Mouse (Mus musculus) hindbrain, postnatal 0 days (tissue): ENCODE measurements at regions not wholly inside any gene's neighbourhood (a gene's known extent, or its start where the extent isn't known, plus 50 kb on each side); places are given as distances from the start of the nearest gene placed in this dataset.

ENCODE experiments used
- ATAC-seq: fragments of 200-750 bp; cut with Nextera tagmentation; 2 replicates; pipeline ENCODE4 v1.8.0; 2017; ENCODE audit warnings: mild to moderate bottlenecking, moderate TSS enrichment, moderate library complexity
- DNase-seq: peaks from one replicate; pipeline ENCODE4 v3.0.0-alpha.2; 2015; ENCODE audit warnings: low spot score
- H3K27ac ChIP-seq: fragments of 300-500 bp; sonication (generic); 2 replicates; pipeline ENCODE4 v1.5.1; 2014; ENCODE audit warnings: mild to moderate bottlenecking
- H3K27me3 ChIP-seq: fragments of 300-500 bp; sonication (generic); 2 replicates; pipeline ENCODE4 v1.6.1; 2014; ENCODE audit warnings: low read length, mixed read lengths; ENCODE audit not compliant: insufficient read depth
- H3K36me3 ChIP-seq: fragments of 300-500 bp; sonication (generic); 2 replicates; pipeline ENCODE4 v1.6.1; 2014; ENCODE audit warnings: low read length, mixed read lengths; ENCODE audit not compliant: insufficient read depth
- H3K4me1 ChIP-seq: fragments of 300-500 bp; sonication (generic); 2 replicates; pipeline ENCODE4 v1.6.1; 2014; ENCODE audit warnings: antibody characterized with exemption, low read length, mixed read lengths; ENCODE audit not compliant: insufficient read depth
- H3K4me2 ChIP-seq: fragments of 300-500 bp; sonication (generic); 2 replicates; pipeline ENCODE4 v1.6.1; 2014; ENCODE audit warnings: low read depth, mild to moderate bottlenecking, low read length, moderate library complexity, mixed read lengths
- H3K4me3 ChIP-seq: fragments of 300-500 bp; sonication (generic); 2 replicates; pipeline ENCODE4 v1.5.1; 2014; ENCODE audit warnings: low read length
- H3K9ac ChIP-seq: fragments of 300-500 bp; sonication (generic); replicated peaks from 2 replicates; pipeline ENCODE4 v1.6.1; 2014; ENCODE audit warnings: mild to moderate bottlenecking, low read length, moderate library complexity, mixed read lengths
- H3K9me3 ChIP-seq: fragments of 300-500 bp; sonication (generic); 2 replicates; pipeline ENCODE4 v1.6.1; 2016; ENCODE audit warnings: low read length, mixed read lengths
- CTCF ChIP-seq: IDR thresholded peaks from 2 replicates; pipeline ENCODE4 v1.5.1; 2016; ENCODE audit warnings: antibody characterized with exemption, control low read depth, low read depth
- WGBS: fragments of 180-500 bp; shearing (Covaris S2); extraction: QIAGEN DNeasy Blood & Tissue Kit; methylation state at CpG from one replicate; pipeline ENCODE4 v1.1.7; 2014; 5-methylcytosine and 5-hydroxymethylcytosine counted together

- Histone ChIP-seq H3K4me2 (no peak overlapping the region), H3K36me3 (no peaks in the 10 kb centered on the region), H3K4me1 (no peaks in the 10 kb centered on the region), H3K27me3 (no peaks in the 10 kb centered on the region), H3K9ac (no peak overlapping the region), H3K4me3 (no peak overlapping the region), H3K9me3 (no peaks in the 10 kb centered on the region), H3K27ac (no peak overlapping the region)
- no peak for ATAC-seq
- no peak for DNase-seq
- no peak for TF ChIP-seq CTCF
- 62% methylated on average over 4 of the region's 4 CpGs for WGBS
Measured at GRCm38 (mm10) chr10:72403290-72403689, 251.4 kb upstream of the Zwint start.

DNA sequence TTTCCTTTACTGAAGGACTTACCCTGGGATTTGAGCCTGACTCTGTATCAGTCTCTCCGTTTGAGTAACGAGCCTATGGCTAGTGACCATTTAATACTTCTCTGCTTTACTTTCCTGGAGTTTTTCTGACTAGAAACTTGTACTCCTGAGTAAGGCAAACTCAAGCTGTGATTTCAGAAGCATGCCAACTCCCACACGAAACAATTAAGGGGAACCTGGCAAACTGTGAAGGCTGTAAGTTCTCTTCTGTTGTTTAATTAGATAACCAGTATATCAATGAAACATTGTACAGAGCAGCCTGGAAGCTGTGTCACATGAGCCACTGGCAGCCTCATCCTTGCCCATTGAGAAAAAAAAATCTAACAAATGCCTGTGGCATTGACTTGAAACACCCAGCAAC, 244.3 kb upstream of the Zwint start:
- no peak for TF ChIP-seq CTCF
- Histone ChIP-seq H3K9me3 (no peaks in the 10 kb centered on the region), H3K9ac (no peak overlapping the region), H3K4me3 (no peak overlapping the region), H3K27ac (no peak overlapping the region), H3K4me2 (no peak overlapping the region), H3K27me3 (no peaks in the 10 kb centered on the region), H3K36me3 (no peaks in the 10 kb centered on the region), H3K4me1 (no peaks in the 10 kb centered on the region)
- WGBS, result 51% methylated on average over 3 of the region's 3 CpGs
- no peak for DNase-seq
- no peak for ATAC-seq

GRCm38 (mm10) chr10:72411670-72412069, 243.0 kb upstream of the Zwint start:
- 79% methylated on average over 6 of the region's 6 CpGs for WGBS
- no peaks in the 10 kb centered on the region for H3K4me1 ChIP-seq
- H3K27me3 ChIP-seq, result no peaks in the 10 kb centered on the region
- H3K4me2 ChIP-seq, result no peak overlapping the region
- H3K9me3 ChIP-seq, result no peaks in the 10 kb centered on the region
- no peak overlapping the region for H3K27ac ChIP-seq
- no peak for DNase-seq
- TF ChIP-seq CTCF, result no peak
- no peak overlapping the region for H3K4me3 ChIP-seq
- no peaks in the 10 kb centered on the region for H3K36me3 ChIP-seq
- H3K9ac ChIP-seq, result no peak overlapping the region
- ATAC-seq, result no peak

DNA sequence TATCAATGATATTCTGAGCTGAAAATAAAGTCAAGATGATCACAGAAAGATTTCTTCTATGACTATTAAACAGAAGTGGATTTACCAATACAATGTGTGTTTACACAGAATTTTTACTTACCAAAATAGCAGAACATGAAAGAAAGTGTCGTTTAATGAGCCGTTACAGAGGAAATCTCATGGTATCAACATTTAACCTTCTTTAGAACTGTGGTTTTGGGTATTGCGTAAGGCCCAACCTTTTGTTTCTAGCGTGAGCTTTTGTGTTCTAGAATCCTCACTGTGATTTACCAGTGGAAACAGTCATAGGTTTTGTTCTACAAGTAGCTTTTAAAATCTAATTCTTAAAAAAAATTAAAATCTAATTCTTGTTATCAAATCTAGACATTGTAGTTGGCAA, 200.0 kb upstream of the Zwint start:
- no peaks in the 10 kb centered on the region for H3K9me3 ChIP-seq
- no peak overlapping the region for H3K4me2 ChIP-seq
- ATAC-seq (no peak), DNase-seq (no peak)
- TF ChIP-seq CTCF, result no peak
- WGBS, result 88% methylated on average over 4 of the region's 4 CpGs
- no peaks in the 10 kb centered on the region for H3K4me1 ChIP-seq
- H3K4me3 ChIP-seq, result no peak overlapping the region
- no peaks in the 10 kb centered on the region for H3K36me3 ChIP-seq
- no peak overlapping the region for H3K27ac ChIP-seq
- no peaks in the 10 kb centered on the region for H3K27me3 ChIP-seq
- no peak overlapping the region for H3K9ac ChIP-seq

GRCm38 (mm10) chr10:72484315-72484714, 170.3 kb upstream of the Zwint start:
- Histone ChIP-seq H3K4me2 (no peak overlapping the region), H3K27ac (no peak overlapping the region), H3K9ac (no peak overlapping the region), H3K4me3 (no peak overlapping the region), H3K36me3 (no peaks in the 10 kb centered on the region), H3K27me3 (no peaks in the 10 kb centered on the region), H3K4me1 (no peaks in the 10 kb centered on the region), H3K9me3 (no peaks in the 10 kb centered on the region)
- TF ChIP-seq CTCF, result no peak
- DNase-seq (peak; percentile 45), ATAC-seq (no peak)
- 48% methylated on average over 3 of the region's 3 CpGs for WGBS

- no peak overlapping the region for H3K4me3 ChIP-seq
- H3K36me3 ChIP-seq, result no peaks in the 10 kb centered on the region
- H3K9ac ChIP-seq, result no peak overlapping the region
- WGBS, result 47% methylated on average over 3 of the region's 3 CpGs
- no peaks in the 10 kb centered on the region for H3K27me3 ChIP-seq
- no peaks in the 10 kb centered on the region for H3K4me1 ChIP-seq
- H3K27ac ChIP-seq, result no peak overlapping the region
- no peak overlapping the region for H3K4me2 ChIP-seq
- DNase-seq, result no peak
- no peak for TF ChIP-seq CTCF
- ATAC-seq, result no peak
- H3K9me3 ChIP-seq, result no peaks in the 10 kb centered on the region
Measured at GRCm38 (mm10) chr10:72532431-72532830, 122.2 kb upstream of the Zwint start.

GRCm38 (mm10) chr10:72533427-72533826, 121.2 kb upstream of the Zwint start:
- Histone ChIP-seq H3K4me3 (no peak overlapping the region), H3K27me3 (no peaks in the 10 kb centered on the region), H3K27ac (no peak overlapping the region), H3K9me3 (no peaks in the 10 kb centered on the region), H3K9ac (no peak overlapping the region), H3K4me1 (no peaks in the 10 kb centered on the region), H3K36me3 (no peaks in the 10 kb centered on the region), H3K4me2 (no peak overlapping the region)
- DNase-seq, result no peak
- 75% methylated on average over 3 of the region's 3 CpGs for WGBS
- no peak for TF ChIP-seq CTCF
- ATAC-seq, result no peak
